Mouse (Mus musculus): ENCODE measurements around the gene Rack1. TPM values are rescaled to one million over a fixed set of nuclear protein-coding genes. Genes with fewer than 3 reads are reported as not detected.
A peak's percentile ranks its signal among the peaks of the same experiment; 100 is the strongest.

The Rack1 gene
- total and polyA plus RNA-seq, 3 experiments, result 3,744 to 6,330 (median 5,265) TPM

- no peak for TF ChIP-seq E2F4 (IDR thresholded peaks at IDR 0.05; ENCODE audit: insufficient replicate concordance, low read depth, low read length)
- TF ChIP-seq NRF1 (IDR thresholded peaks at IDR 0.05; ENCODE audit: low read depth, low read length), result no peak
- no peak for TF ChIP-seq JUND (conservative IDR thresholded peaks at IDR 0.05; ENCODE audit: low read depth, low read length)
- TF ChIP-seq MAFK (IDR thresholded peaks at IDR 0.05; ENCODE audit: insufficient replicate concordance, low read length), result no peak
- no peak for TF ChIP-seq MYC (IDR thresholded peaks at IDR 0.05; ENCODE audit: low read depth, low read length)
- no peak for TF ChIP-seq USF2 (conservative IDR thresholded peaks at IDR 0.05; ENCODE audit: low read depth, low read length)
- no peak for TF ChIP-seq ZC3H11A (IDR thresholded peaks at IDR 0.05; ENCODE audit: low read depth, low read length)
Observed at GRCm38 (mm10) chr11:48822768-48823512, 22.8 kb downstream of the Rack1 start (continued).

GRCm38 (mm10) chr11:48823536-48823972 lies 23.4 kb downstream of the Rack1 start:
- H3K4me3 ChIP-seq (replicated peaks in 1 of 3; ENCODE audit: low read depth in 2 of 3, low read length in 2 of 3, poor library complexity in 1 of 3), result peak overlapping the region; percentile 48 to 64 (median 60)
- peak overlapping the region; percentile 63 for H3K9ac ChIP-seq (ENCODE audit: insufficient read depth, low read depth)
- H3K4me2 ChIP-seq (ENCODE audit: insufficient read depth, low read depth, poor library complexity, severe bottlenecking), result peak overlapping the region; percentile 90
- peaks cover 9% of the 10 kb centered on the region for H3K27me3 ChIP-seq (replicated peaks)
- peaks cover 9% of the 10 kb centered on the region for H3K9me3 ChIP-seq (replicated peaks; ENCODE audit: low read length)
- DNase-seq (ENCODE audit: extremely low read depth), result peak; percentile 96
- TF ChIP-seq JUND (conservative IDR thresholded peaks at IDR 0.05; ENCODE audit: low read depth, low read length) (0 out of 2 replicates have a peak, but pooled peaks have one; percentile 45), MEF2A (IDR thresholded peaks at IDR 0.05; ENCODE audit: borderline replicate concordance, low read depth, low read length) (peak; percentile 61; the same call in 1 of the 2 replicates), TBP (conservative IDR thresholded peaks at IDR 0.05; ENCODE audit: low read depth, low read length) (peak; percentile 100), HCFC1 (IDR thresholded peaks at IDR 0.05; ENCODE audit: low read depth, low read length) (peak; percentile 45; the same call in 1 of the 2 replicates), ELF1 (IDR thresholded peaks at IDR 0.05; ENCODE audit: low read depth, low read length) (peak; percentile 97), RCOR1 (conservative IDR thresholded peaks at IDR 0.05; ENCODE audit: low read depth, low read length) (no peak), UBTF (IDR thresholded peaks at IDR 0.05; ENCODE audit: low read depth, low read length) (no peak), NRF1 (IDR thresholded peaks at IDR 0.05; ENCODE audit: low read depth, low read length) (peak; percentile 70), ZNF384 (IDR thresholded peaks at IDR 0.05; ENCODE audit: low read depth, low read length) (peak; percentile 93), SIN3A (IDR thresholded peaks at IDR 0.05; ENCODE audit: low read length) (peak; percentile 50; the same call in 1 of the 2 replicates), CHD2 (IDR thresholded peaks at IDR 0.05; ENCODE audit: low read length) (no peak), E2F4 (IDR thresholded peaks at IDR 0.05; ENCODE audit: insufficient replicate concordance, low read depth, low read length) (0 out of 2 replicates have a peak, but pooled peaks have one; percentile 9), PAX5 (IDR thresholded peaks at IDR 0.05; ENCODE audit: low read length) (no peak), SMC3 (IDR thresholded peaks at IDR 0.05; ENCODE audit: low read depth, low read length) (no peak), ETS1 (conservative IDR thresholded peaks at IDR 0.05; ENCODE audit: low read depth, low read length) (no peak), MXI1 (IDR thresholded peaks at IDR 0.05; ENCODE audit: low read depth, low read length) (peak; percentile 75), TCF12 (IDR thresholded peaks at IDR 0.05; ENCODE audit: low read depth, low read length) (no peak), BHLHE40 (IDR thresholded peaks at IDR 0.05; ENCODE audit: low read depth, low read length) (peak; percentile 55; the same call in 1 of the 2 replicates), KAT2A (IDR thresholded peaks at IDR 0.05; ENCODE audit: insufficient replicate concordance, low read length) (peak; percentile 89; the same call in 1 of the 2 replicates), IRF4 (IDR thresholded peaks at IDR 0.05; ENCODE audit: low read depth, low read length) (peak; percentile 65; the same call in 1 of the 2 replicates), MAFK (IDR thresholded peaks at IDR 0.05; ENCODE audit: insufficient replicate concordance, low read length) (peak; percentile 97)
- dilution Hi-C loops (cut with MboI; ENCODE audit: extremely low pct_ligation_motif_present, extremely low pct_unique_long_range_greater_than_20kb, low sequenced_read_pairs), result no loop called here
- no peaks in the 10 kb centered on the region for H3K36me3 ChIP-seq (replicated peaks in 1 of 2; ENCODE audit: control insufficient read depth in 1 of 2, insufficient read depth in 1 of 2, low read length in 1 of 2)
- H3K4me1 ChIP-seq (ENCODE audit: control insufficient read depth in 1 of 2, insufficient read depth in 2 of 2), result peaks cover 15 to 53% of the 10 kb centered on the region in 2 experiments
- H3K79me2 ChIP-seq (replicated peaks; ENCODE audit: control insufficient read depth, extremely low read depth, insufficient read depth, poor library complexity, severe bottlenecking), result no peaks in the 10 kb centered on the region
- in situ Hi-C loops (cut with MboI; ENCODE audit: low pct_ligation_motif_present, low pct_unique_long_range_greater_than_20kb, low sequenced_read_pairs), result no loop called here
- H3K27ac ChIP-seq (ENCODE audit: insufficient read depth, low read depth), result no peak overlapping the region
